Mouse (Mus musculus) heart, postnatal 0 days (tissue): ENCODE results near the gene Rnf152. TPM values are rescaled to one million over a fixed set of nuclear protein-coding genes. Genes with fewer than 3 reads are reported as not detected.

ENCODE experiments used
- ATAC-seq: fragments of 200-750 bp; cut with Nextera tagmentation; 2 replicates; pipeline ENCODE4 v1.8.0; 2017; ENCODE audit warnings: low read depth, moderate number of reproducible peaks, moderate library complexity; ENCODE audit not compliant: insufficient read depth
- DNase-seq: peaks from one replicate; pipeline ENCODE4 v3.0.0-alpha.2; 2016; ENCODE audit warnings: low spot score
- H3K27ac ChIP-seq: fragments of 300-500 bp; sonication (generic); 2 replicates; pipeline ENCODE4 v1.5.1; 2014; ENCODE audit warnings: low read depth, mild to moderate bottlenecking
- H3K27me3 ChIP-seq: fragments of 300-500 bp; sonication (generic); 2 replicates; pipeline ENCODE4 v1.6.1; 2014; ENCODE audit warnings: low read length, mixed read lengths; ENCODE audit not compliant: control insufficient read depth, insufficient read depth
- H3K36me3 ChIP-seq: fragments of 300-500 bp; sonication (generic); replicated peaks from 2 replicates; pipeline ENCODE4 v1.6.1; 2014; ENCODE audit warnings: low read length, mixed read lengths; ENCODE audit not compliant: control insufficient read depth, insufficient read depth
- H3K4me1 ChIP-seq: fragments of 300-500 bp; sonication (generic); 2 replicates; pipeline ENCODE4 v1.6.1; 2014; ENCODE audit warnings: antibody characterized with exemption; ENCODE audit not compliant: control insufficient read depth, insufficient read depth
- H3K4me2 ChIP-seq: fragments of 300-500 bp; sonication (generic); 2 replicates; pipeline ENCODE4 v1.6.1; 2014; ENCODE audit warnings: low read depth, mild to moderate bottlenecking, low read length, moderate library complexity
- H3K4me3 ChIP-seq: fragments of 300-500 bp; sonication (generic); 2 replicates; pipeline ENCODE4 v1.5.1; 2014; ENCODE audit warnings: low read depth, low read length
- H3K9ac ChIP-seq: fragments of 300-500 bp; sonication (generic); replicated peaks from 2 replicates; pipeline ENCODE4 v1.6.1; 2014; ENCODE audit warnings: low read depth, low read length, mixed read lengths
- H3K9me3 ChIP-seq: fragments of 300-500 bp; sonication (generic); replicated peaks from 2 replicates; pipeline ENCODE4 v1.6.1; 2016; ENCODE audit warnings: low read length; ENCODE audit not compliant: control insufficient read depth
- CTCF ChIP-seq: IDR thresholded peaks from 2 replicates; pipeline ENCODE4 v1.5.1; 2016; ENCODE audit warnings: antibody characterized with exemption, control low read depth, low read depth
- EP300 ChIP-seq: IDR thresholded peaks from 2 replicates; pipeline ENCODE4 v1.6.1; 2016; ENCODE audit warnings: antibody characterized with exemption, low read depth
- WGBS: fragments of 180-500 bp; shearing (Covaris S2); extraction: QIAGEN DNeasy Blood & Tissue Kit; methylation state at CpG from one replicate; pipeline ENCODE4 v1.1.7; 2014; 5-methylcytosine and 5-hydroxymethylcytosine counted together
- polyA plus RNA-seq: library from polyadenylated mRNA; unstranded; fragments of >200 nt; fragmentation: Nextera tagmentation; extraction: Ambion mirVana; gene quantifications from 2 replicates; pipeline ENCODE4 v1.2.1, GENCODE M21; 2015
- total RNA-seq: library from RNA; depleted of rRNA; stranded (reverse); fragments of >200 nt; gene quantifications from 2 replicates; pipeline ENCODE4 v1.2.3, GENCODE M21; 2014; ENCODE audit warnings: low replicate concordance

Rnf152 gene
- total and polyA plus RNA-seq, 2 experiments from 2014 or later: 0.51 to 0.84 TPM

DNA sequence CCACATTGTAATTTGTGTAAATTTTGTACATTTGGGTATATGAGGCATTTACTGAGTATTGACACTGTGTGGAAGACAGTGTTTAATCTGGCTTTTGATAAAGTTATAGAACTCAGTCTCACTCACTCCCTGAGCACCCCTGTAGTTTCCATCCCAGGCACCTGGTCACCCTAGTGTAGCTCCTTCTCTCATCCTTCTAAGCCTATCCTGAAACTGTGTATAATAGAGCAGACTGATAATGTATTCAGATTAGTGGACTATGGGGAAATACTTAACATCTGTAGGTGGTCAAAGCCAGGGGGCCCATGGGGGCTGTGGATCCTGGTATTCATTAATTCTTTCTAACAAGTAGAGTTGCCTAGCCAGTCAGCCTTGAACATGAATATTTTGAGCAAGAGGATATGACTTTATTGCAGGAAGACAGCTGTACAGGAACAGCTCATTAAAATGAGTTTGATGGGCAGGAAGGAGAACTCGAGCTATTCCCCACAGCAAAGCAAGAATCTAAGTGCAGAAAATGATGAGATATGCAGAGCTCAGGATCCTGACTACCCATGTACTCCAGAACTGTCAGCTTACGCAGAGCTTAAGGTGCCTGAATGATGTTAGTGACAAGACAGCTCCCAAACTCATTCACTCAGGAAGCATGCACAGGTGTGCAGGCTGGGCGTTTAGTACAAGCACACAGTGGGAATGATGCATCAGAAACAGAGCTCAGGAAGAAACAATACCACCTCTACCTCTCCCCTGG lies 93.1 kb downstream of the Rnf152 start:
- ATAC-seq: no peak
- 65% methylated on average over 3 of the region's 3 CpGs for WGBS
- no peaks in the 10 kb centered on the region for H3K4me1 ChIP-seq
- TF ChIP-seq EP300 (no peak), CTCF (no peak)
- H3K27me3 ChIP-seq: no peaks in the 10 kb centered on the region
- no peak overlapping the region for H3K4me3 ChIP-seq
- H3K9ac ChIP-seq: no peak overlapping the region
- no peak for DNase-seq
- H3K4me2 ChIP-seq: no peak overlapping the region
- H3K9me3 ChIP-seq: no peaks in the 10 kb centered on the region
- H3K36me3 ChIP-seq: no peaks in the 10 kb centered on the region
- no peak overlapping the region for H3K27ac ChIP-seq

DNA sequence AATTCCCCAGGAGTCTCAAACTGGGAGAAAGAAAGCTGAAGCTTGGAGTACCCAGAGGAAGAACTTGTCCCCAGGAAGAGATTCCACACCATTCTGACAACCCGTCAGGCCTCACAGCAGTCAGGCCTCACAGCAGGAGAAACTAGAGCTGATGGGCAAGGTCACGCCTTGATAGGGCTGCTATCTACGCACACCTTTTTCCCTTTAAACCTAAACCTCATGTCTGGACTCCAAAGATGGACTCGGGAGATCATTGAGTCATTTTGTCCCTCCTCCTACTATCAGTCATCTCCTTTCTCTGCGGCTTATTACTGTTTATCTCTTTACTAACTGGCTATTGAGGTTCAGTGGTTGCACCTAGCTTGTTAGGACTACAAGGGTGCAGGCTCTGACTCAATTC lies 96.3 kb downstream of the Rnf152 start:
- H3K27me3 ChIP-seq: no peaks in the 10 kb centered on the region
- no peak overlapping the region for H3K9ac ChIP-seq
- no peak overlapping the region for H3K4me3 ChIP-seq
- ATAC-seq (no peak), DNase-seq (no peak)
- H3K36me3 ChIP-seq: no peaks in the 10 kb centered on the region
- no peak overlapping the region for H3K27ac ChIP-seq
- H3K4me2 ChIP-seq: no peak overlapping the region
- H3K9me3 ChIP-seq: no peaks in the 10 kb centered on the region
- no peak for TF ChIP-seq CTCF
- TF ChIP-seq EP300: no peak
- 62% methylated on average over 5 of the region's 5 CpGs for WGBS
- H3K4me1 ChIP-seq: no peaks in the 10 kb centered on the region

DNA sequence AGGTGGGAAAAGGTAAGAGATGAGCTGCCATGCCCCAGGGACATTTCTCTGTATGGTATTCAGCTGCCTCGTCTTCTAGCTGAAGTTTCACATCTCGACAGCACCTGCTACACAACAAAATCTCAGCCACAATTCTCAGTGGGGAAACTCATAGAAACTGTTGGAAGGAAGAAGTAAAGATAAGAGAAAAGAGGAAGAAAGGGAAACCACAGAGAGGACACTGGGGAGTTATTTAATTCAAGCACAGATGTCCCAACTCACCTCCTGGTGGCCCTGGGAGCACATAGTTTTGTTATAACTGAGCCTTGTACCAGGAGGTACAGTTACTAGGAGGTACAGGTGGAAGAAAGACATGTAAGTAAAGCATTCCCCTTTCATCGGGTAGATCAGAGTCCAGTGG lies 99.3 kb downstream of the Rnf152 start:
- Histone ChIP-seq H3K4me1 (no peaks in the 10 kb centered on the region), H3K9me3 (no peaks in the 10 kb centered on the region), H3K27me3 (no peaks in the 10 kb centered on the region), H3K36me3 (no peaks in the 10 kb centered on the region), H3K9ac (no peak overlapping the region), H3K4me2 (no peak overlapping the region), H3K4me3 (no peak overlapping the region), H3K27ac (no peak overlapping the region)
- WGBS: 79% methylated on average over 3 of the region's 3 CpGs
- TF ChIP-seq EP300: no peak
- no peak for TF ChIP-seq CTCF
- ATAC-seq (no peak), DNase-seq (no peak)

DNA sequence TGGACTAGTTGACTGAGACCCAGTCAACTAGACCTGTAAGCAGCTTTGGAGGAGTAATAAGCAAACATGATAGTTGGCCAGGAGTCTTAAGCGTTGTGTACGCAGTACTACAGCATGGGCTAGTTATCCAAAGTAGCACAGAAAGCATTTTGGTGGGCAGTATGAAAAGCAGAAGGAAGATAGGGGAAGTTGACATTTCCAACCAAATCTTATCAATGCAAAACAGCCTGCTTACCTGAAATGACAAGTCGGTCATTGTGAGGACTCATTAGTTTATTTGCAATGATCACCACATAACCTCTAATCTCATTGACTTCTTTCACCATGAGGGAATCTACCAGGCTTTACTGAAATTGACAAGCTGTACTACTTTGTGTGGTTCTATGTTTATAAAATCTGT lies 107.3 kb downstream of the Rnf152 start:
- Histone ChIP-seq H3K4me2 (no peak overlapping the region), H3K9ac (no peak overlapping the region), H3K27me3 (no peaks in the 10 kb centered on the region), H3K4me3 (no peak overlapping the region), H3K36me3 (no peaks in the 10 kb centered on the region), H3K9me3 (peaks cover 12% of the 10 kb centered on the region; the same call in 1 of the 2 replicates), H3K27ac (no peak overlapping the region), H3K4me1 (no peaks in the 10 kb centered on the region)
- TF ChIP-seq CTCF: no peak
- no peak for TF ChIP-seq EP300
- WGBS: 82% methylated on average over 3 of the region's 3 CpGs
- DNase-seq: no peak
- no peak for ATAC-seq

DNA sequence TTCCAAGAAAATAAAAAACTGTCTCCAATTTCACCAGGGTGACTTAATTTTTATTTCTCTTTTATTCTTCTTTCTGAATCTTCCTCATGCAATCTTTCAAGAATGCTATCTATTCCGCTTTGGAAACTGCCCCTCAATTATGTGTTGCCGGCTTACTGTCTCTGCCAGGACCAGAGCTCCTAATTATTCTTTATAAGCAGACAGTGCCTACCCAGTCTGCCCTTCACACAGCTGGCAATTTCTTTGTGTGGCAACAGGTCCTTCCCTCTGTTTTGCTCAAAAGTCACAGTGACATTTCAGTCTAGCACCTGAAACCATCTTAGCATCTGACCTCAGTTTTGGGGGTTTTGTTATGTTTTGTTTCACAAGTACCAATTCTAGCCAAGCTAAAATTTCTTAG lies 109.9 kb downstream of the Rnf152 start:
- H3K9me3 ChIP-seq: peaks cover 7% of the 10 kb centered on the region; the same call in 1 of the 2 replicates
- H3K4me1 ChIP-seq: peaks cover 7% of the 10 kb centered on the region
- H3K36me3 ChIP-seq: no peaks in the 10 kb centered on the region
- no peak for TF ChIP-seq CTCF
- TF ChIP-seq EP300: no peak
- no peak overlapping the region for H3K4me2 ChIP-seq
- ATAC-seq (no peak), DNase-seq (no peak)
- H3K27me3 ChIP-seq: no peaks in the 10 kb centered on the region
- H3K9ac ChIP-seq: no peak overlapping the region
- H3K27ac ChIP-seq: no peak overlapping the region
- no peak overlapping the region for H3K4me3 ChIP-seq
- WGBS: 81% methylated on average over 2 of the region's 2 CpGs

DNA sequence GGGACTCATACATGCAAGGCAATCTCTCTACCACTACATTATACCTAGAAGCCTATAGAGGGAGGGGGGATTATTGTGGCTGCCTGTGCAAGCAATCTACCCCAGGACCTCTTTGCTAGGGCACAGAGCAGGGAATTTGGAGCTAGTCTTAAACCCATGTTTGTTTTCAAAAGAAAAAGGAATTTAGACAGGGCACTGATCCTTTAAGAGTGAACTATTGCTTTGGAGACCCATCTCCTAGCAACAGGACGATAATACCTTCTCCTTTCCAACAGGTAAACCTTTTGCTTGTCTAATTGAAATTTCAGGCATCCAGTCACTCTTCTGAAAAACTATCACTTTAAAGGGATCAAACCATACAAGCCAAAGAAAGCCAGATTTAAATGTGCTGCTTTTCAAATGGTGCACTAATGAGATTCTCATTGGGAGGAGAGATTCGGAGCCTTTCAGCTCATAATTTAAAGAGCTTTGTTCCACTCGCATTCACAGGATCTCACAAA lies 110.4 kb downstream of the Rnf152 start:
- peaks cover 7% of the 10 kb centered on the region for H3K4me1 ChIP-seq

More for the DNA sequence above, 110.4 kb downstream of the Rnf152 start:
- WGBS: 67% methylated on average over 3 of the region's 3 CpGs
- Histone ChIP-seq H3K9ac (no peak overlapping the region), H3K9me3 (peaks cover 2% of the 10 kb centered on the region; the same call in 1 of the 2 replicates), H3K4me2 (no peak overlapping the region), H3K36me3 (no peaks in the 10 kb centered on the region), H3K27ac (no peak overlapping the region), H3K27me3 (no peaks in the 10 kb centered on the region), H3K4me3 (no peak overlapping the region)
- no peak for ATAC-seq
- no peak for TF ChIP-seq EP300
- TF ChIP-seq CTCF: no peak
- no peak for DNase-seq
